Comparison of ENCODE assay signal across 12 mouse cellular contexts in the genomic region with DNA sequence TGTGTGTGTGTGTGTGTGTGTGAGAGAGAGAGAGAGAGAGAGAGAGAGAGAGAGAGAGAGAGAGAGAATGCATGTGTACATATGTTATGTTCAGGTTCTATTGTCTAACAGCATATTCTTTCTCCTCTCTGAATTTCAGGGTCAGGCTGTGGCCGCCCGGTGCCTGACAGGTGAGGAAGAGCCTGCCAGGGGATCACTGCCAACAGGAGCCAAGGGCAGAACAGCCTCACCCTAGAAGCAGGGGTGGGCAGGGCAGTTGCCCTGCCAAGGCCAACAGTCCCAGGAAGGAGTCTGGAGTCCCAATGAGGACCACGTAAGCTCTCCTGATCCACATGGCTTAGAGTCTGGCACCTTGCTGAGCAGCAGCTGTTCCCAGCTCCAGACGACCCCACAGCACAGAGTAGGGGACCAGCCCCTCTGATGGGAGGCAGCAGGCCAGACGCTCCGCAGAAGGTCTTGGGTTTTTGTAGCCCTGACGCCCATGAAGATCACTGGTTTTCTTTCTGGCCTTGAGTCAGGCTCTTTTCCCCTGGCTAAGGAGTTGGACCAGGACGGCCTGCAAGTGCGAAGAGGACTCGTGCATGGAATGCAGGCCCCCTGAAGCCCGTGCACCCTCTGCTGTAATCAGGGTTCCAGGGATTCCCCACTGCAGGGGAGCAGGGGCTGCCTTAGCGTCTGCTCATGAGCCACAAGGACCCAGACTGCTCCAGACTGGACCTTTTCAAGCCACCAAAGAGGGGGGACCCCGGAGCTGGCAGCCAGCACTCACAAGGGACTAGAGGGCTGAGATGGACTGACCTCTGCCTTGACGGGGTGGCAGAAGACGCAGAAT. TPM values are rescaled to one million over a fixed set of nuclear protein-coding genes. Genes with fewer than 3 reads are reported as not detected.
DNase-seq lines count a peak whose midpoint lies in the region; ATAC-seq and TF ChIP-seq lines count a peak whose summit lies in the region.
"Had no signal": no experiment of that assay in that cellular context is flagged by ENCODE, and none has a peak within 500 bp of the region (broad histone marks: within the 10 kb centered on the region; RNA-seq: fewer than 3 reads in every experiment).

No protein-coding gene starts in this region.

- no peak for TF ChIP-seq POLR2A in cerebellum, adult 2 months (IDR thresholded peaks at IDR 0.05; ENCODE audit: borderline replicate concordance, insufficient read depth, low read length)

- intact Hi-C loops in gastrocnemius, postnatal 14 days (cut with DNase I; ENCODE audit: low total_unique reads): loop anchor here (10.0 kb wide), 1 partner anchor 52 kb away; the partner anchor contains the start of gene Fuk

- peaks cover 6% of the 10 kb centered on the region; the same call in 1 of the 2 replicates for H3K36me3 ChIP-seq in forebrain, embryonic 16.5 days (ENCODE audit: control insufficient read depth, insufficient read depth)
- H3K36me3 ChIP-seq in forebrain, embryonic 10.5 days (replicated peaks): peaks cover 67% of the 10 kb centered on the region
- H3K36me3 ChIP-seq in midbrain, embryonic 14.5 days (ENCODE audit: control insufficient read depth, insufficient read depth, low read length): peaks cover 35% of the 10 kb centered on the region
- peaks cover 5% of the 10 kb centered on the region; the same call in 1 of the 2 replicates for H3K36me3 ChIP-seq in midbrain, embryonic 11.5 days (ENCODE audit: control insufficient read depth, insufficient read depth, low read length)
- peaks cover 13% of the 10 kb centered on the region for H3K36me3 ChIP-seq in hindbrain, embryonic 16.5 days (ENCODE audit: control insufficient read depth, insufficient read depth, low read length)

- H3K4me3 ChIP-seq in forebrain, embryonic 16.5 days (replicated peaks; ENCODE audit: low read length): no peak overlapping the region
- no peak overlapping the region for H3K4me3 ChIP-seq in forebrain, embryonic 10.5 days
- no peak overlapping the region for H3K4me3 ChIP-seq in midbrain, embryonic 14.5 days (replicated peaks; ENCODE audit: low read depth, low read length)
- no peak overlapping the region for H3K4me3 ChIP-seq in midbrain, embryonic 11.5 days (ENCODE audit: low read depth, low read length)
- H3K4me3 ChIP-seq in cerebellum, adult 2 months (replicated peaks; ENCODE audit: insufficient read depth, low read depth, low read length): peak overlapping the region; percentile 67
- H3K4me3 ChIP-seq in hindbrain, embryonic 16.5 days (ENCODE audit: low read length): no peak overlapping the region
- H3K4me3 ChIP-seq: heart, embryonic 15.5 days had no signal

- H3K27me3 ChIP-seq in forebrain, embryonic 16.5 days (replicated peaks; ENCODE audit: control insufficient read depth, insufficient read depth, low read length): no peaks in the 10 kb centered on the region
- H3K27me3 ChIP-seq in forebrain, embryonic 10.5 days (ENCODE audit: poor library complexity, severe bottlenecking): no peaks in the 10 kb centered on the region
- H3K27me3 ChIP-seq in midbrain, embryonic 14.5 days (ENCODE audit: control insufficient read depth, insufficient read depth, low read length): no peaks in the 10 kb centered on the region
- H3K27me3 ChIP-seq in midbrain, embryonic 11.5 days (ENCODE audit: control insufficient read depth, insufficient read depth, low read length): no peaks in the 10 kb centered on the region
- H3K27me3 ChIP-seq in cerebellum, adult 2 months (ENCODE audit: control insufficient read depth, insufficient read depth, low read length): no peaks in the 10 kb centered on the region
- no peaks in the 10 kb centered on the region for H3K27me3 ChIP-seq in hindbrain, embryonic 16.5 days (replicated peaks; ENCODE audit: control insufficient read depth, insufficient read depth, low read length)
- H3K27me3 ChIP-seq: heart, embryonic 15.5 days had no signal

- no peak for TF ChIP-seq CTCF in cerebellum, adult 2 months (IDR thresholded peaks at IDR 0.05; ENCODE audit: borderline replicate concordance, insufficient read depth, low read depth, low read length)

- H3K9me3 ChIP-seq in forebrain, embryonic 16.5 days (ENCODE audit: control insufficient read depth, low read length): no peaks in the 10 kb centered on the region
- no peaks in the 10 kb centered on the region for H3K9me3 ChIP-seq in forebrain, embryonic 10.5 days
- no peaks in the 10 kb centered on the region for H3K9me3 ChIP-seq in midbrain, embryonic 14.5 days (ENCODE audit: control insufficient read depth, low read length)
- no peaks in the 10 kb centered on the region for H3K9me3 ChIP-seq in midbrain, embryonic 11.5 days (ENCODE audit: control insufficient read depth, low read length)
- H3K9me3 ChIP-seq in hindbrain, embryonic 16.5 days (ENCODE audit: control insufficient read depth, low read length): no peaks in the 10 kb centered on the region
- H3K9me3 ChIP-seq: heart, embryonic 15.5 days had no signal

- no peak overlapping the region for H3K4me2 ChIP-seq in forebrain, embryonic 16.5 days (ENCODE audit: low read length)
- no peak overlapping the region for H3K4me2 ChIP-seq in midbrain, embryonic 14.5 days (ENCODE audit: low read length)
- no peak overlapping the region for H3K4me2 ChIP-seq in midbrain, embryonic 11.5 days
- no peak overlapping the region for H3K4me2 ChIP-seq in hindbrain, embryonic 16.5 days (ENCODE audit: low read length)
- H3K4me2 ChIP-seq: heart, embryonic 15.5 days had no signal

- no peaks in the 10 kb centered on the region for H3K4me1 ChIP-seq in forebrain, embryonic 16.5 days (replicated peaks; ENCODE audit: control insufficient read depth, insufficient read depth, low read length)
- 0 out of 2 replicates have a peak, but pooled peaks cover 6% of the 10 kb centered on the region for H3K4me1 ChIP-seq in forebrain, embryonic 10.5 days
- no peaks in the 10 kb centered on the region for H3K4me1 ChIP-seq in midbrain, embryonic 14.5 days (ENCODE audit: control insufficient read depth, insufficient read depth, low read length)
- H3K4me1 ChIP-seq in midbrain, embryonic 11.5 days (ENCODE audit: control insufficient read depth, insufficient read depth, low read length): no peaks in the 10 kb centered on the region
- H3K4me1 ChIP-seq in cerebellum, adult 2 months (ENCODE audit: control insufficient read depth, insufficient read depth, low read length): peaks cover 37% of the 10 kb centered on the region
- peaks cover 7% of the 10 kb centered on the region for H3K4me1 ChIP-seq in hindbrain, embryonic 16.5 days (ENCODE audit: control insufficient read depth, insufficient read depth, low read depth, low read length)
- H3K4me1 ChIP-seq: heart, embryonic 15.5 days had no signal

- WGBS in forebrain, embryonic 16.5 days: 85% methylated on average over 15 of the region's 15 CpGs
- WGBS in forebrain, embryonic 10.5 days: 95% methylated on average over 15 of the region's 15 CpGs
- WGBS in midbrain, embryonic 14.5 days: 84% methylated on average over 15 of the region's 15 CpGs
- 88% methylated on average over 15 of the region's 15 CpGs for WGBS in midbrain, embryonic 11.5 days
- WGBS in cerebellum, adult 2 months: 11% methylated on average over 15 of the region's 15 CpGs
- WGBS in hindbrain, embryonic 16.5 days: 72% methylated on average over 15 of the region's 15 CpGs

- no peak overlapping the region for H3K27ac ChIP-seq in forebrain, embryonic 16.5 days (ENCODE audit: low read length)
- no peak overlapping the region for H3K27ac ChIP-seq in forebrain, embryonic 10.5 days
- H3K27ac ChIP-seq in midbrain, embryonic 14.5 days (replicated peaks; ENCODE audit: low read depth, low read length): 0 out of 2 replicates have a peak overlapping the region, but pooled peaks have one; percentile 1
- no peak overlapping the region for H3K27ac ChIP-seq in midbrain, embryonic 11.5 days (ENCODE audit: low read depth, low read length)
- H3K27ac ChIP-seq in cerebellum, adult 2 months (ENCODE audit: insufficient read depth, low read length): peak overlapping the region; percentile 99
- H3K27ac ChIP-seq in hindbrain, embryonic 16.5 days (ENCODE audit: low read depth, low read length): peak overlapping the region; percentile 20; the same call in 1 of the 2 replicates
- H3K27ac ChIP-seq: heart, embryonic 15.5 days had no signal

- H3K9ac ChIP-seq in forebrain, embryonic 16.5 days (replicated peaks; ENCODE audit: low read depth, low read length): no peak overlapping the region
- H3K9ac ChIP-seq in midbrain, embryonic 14.5 days (replicated peaks; ENCODE audit: low read length): no peak overlapping the region
- H3K9ac ChIP-seq in midbrain, embryonic 11.5 days (ENCODE audit: low read length): no peak overlapping the region
- H3K9ac ChIP-seq in hindbrain, embryonic 16.5 days (ENCODE audit: low read depth, low read length): no peak overlapping the region
- H3K9ac ChIP-seq: heart, embryonic 15.5 days had no signal

- 0 out of 2 replicates have a peak, but pooled peaks have one; percentile 18 for ATAC-seq in forebrain, embryonic 16.5 days
- no peak for ATAC-seq in midbrain, embryonic 14.5 days (ENCODE audit: low FRiP score, low TSS enrichment)
- ATAC-seq in midbrain, embryonic 11.5 days (ENCODE audit: low FRiP score): no peak
- ATAC-seq in hindbrain, embryonic 16.5 days: peak; percentile 82

- DNase-seq in forebrain, embryonic 10.5 days (ENCODE audit: extremely low spot score, low spot score): no peak
- DNase-seq in midbrain, embryonic 14.5 days: no peak
- DNase-seq in midbrain, embryonic 11.5 days (ENCODE audit: low spot score, missing footprints): no peak
- DNase-seq in cerebellum, adult 2 months: peak; percentile 79 to 80
- no peak for DNase-seq in gastrocnemius, postnatal 14 days
- no peak for DNase-seq in layer of hippocampus, postnatal 25 days (ENCODE audit: extremely low spot score in 1 of 2, low spot score in 1 of 2)
- DNase-seq: adrenal gland, adult 8-10 months; gastrocnemius, postnatal 25 days; lung, postnatal 36 days had no signal

RNA-seq across cellular contexts. Expression of gene St3gal2, which starts 37.1 kb away (rescaled TPM):
- polyA plus RNA-seq in forebrain, embryonic 16.5 days (2015; fragmentation: Nextera tagmentation; extraction: Ambion mirVana): 24.7 and 25.2 TPM in 2 replicates
- polyA plus RNA-seq in forebrain, embryonic 10.5 days (2016; fragmentation: Nextera tagmentation; extraction: Ambion mirVana): 24.4 and 24.5 TPM in 2 replicates
- 16.5 and 18.0 TPM in 2 replicates for polyA plus RNA-seq in midbrain, embryonic 14.5 days (2014; fragmentation: Nextera tagmentation; extraction: Ambion mirVana)
- 11.2 and 11.3 TPM in 2 replicates for polyA plus RNA-seq in midbrain, embryonic 11.5 days (2014; fragmentation: Nextera tagmentation; extraction: Ambion mirVana)
- 81.1 and 88.6 TPM in 2 replicates for polyA plus RNA-seq in cerebellum, adult 2 months (2012; rRNA removed)
- polyA plus RNA-seq in hindbrain, embryonic 16.5 days (2015; fragmentation: Nextera tagmentation; extraction: Ambion mirVana): 23.5 and 26.5 TPM in 2 replicates
- total RNA-seq in gastrocnemius, postnatal 14 days (2021): 10 to 100 TPM; 32.0 to 35.6 TPM
- 100 to 1,000 TPM in 1 of 2 experiments, 10 to 100 TPM in 1; 95.8 to 101 TPM for total RNA-seq in layer of hippocampus, postnatal 25 days (2021)

RNA-seq across cellular contexts. Expression of gene Ddx19a, which starts 40.8 kb away (rescaled TPM):
- 11.7 and 11.9 TPM in 2 replicates for polyA plus RNA-seq in forebrain, embryonic 16.5 days (2015; fragmentation: Nextera tagmentation; extraction: Ambion mirVana)
- polyA plus RNA-seq in forebrain, embryonic 10.5 days (2016; fragmentation: Nextera tagmentation; extraction: Ambion mirVana): 27.4 and 27.6 TPM in 2 replicates
- polyA plus RNA-seq in midbrain, embryonic 14.5 days (2014; fragmentation: Nextera tagmentation; extraction: Ambion mirVana): 11.5 and 15.7 TPM in 2 replicates
- polyA plus RNA-seq in midbrain, embryonic 11.5 days (2014; fragmentation: Nextera tagmentation; extraction: Ambion mirVana): 32.8 and 33.4 TPM in 2 replicates
- polyA plus RNA-seq in cerebellum, adult 2 months (2012; rRNA removed): 29.4 and 32.1 TPM in 2 replicates
- polyA plus RNA-seq in hindbrain, embryonic 16.5 days (2015; fragmentation: Nextera tagmentation; extraction: Ambion mirVana): 10.1 and 12.8 TPM in 2 replicates
- 10 to 100 TPM; 29.8 to 31.2 TPM for total RNA-seq in gastrocnemius, postnatal 14 days (2021)
- total RNA-seq in layer of hippocampus, postnatal 25 days (2021): 10 to 100 TPM; 26.4 to 32.6 TPM

RNA-seq across cellular contexts. Expression of gene Fuk, which starts 54.5 kb away (rescaled TPM):
- 8.2 and 8.4 TPM in 2 replicates for polyA plus RNA-seq in forebrain, embryonic 16.5 days (2015; fragmentation: Nextera tagmentation; extraction: Ambion mirVana)
- 13.5 and 13.8 TPM in 2 replicates for polyA plus RNA-seq in forebrain, embryonic 10.5 days (2016; fragmentation: Nextera tagmentation; extraction: Ambion mirVana)
- 4.9 and 6.4 TPM in 2 replicates for polyA plus RNA-seq in midbrain, embryonic 14.5 days (2014; fragmentation: Nextera tagmentation; extraction: Ambion mirVana)
- polyA plus RNA-seq in midbrain, embryonic 11.5 days (2014; fragmentation: Nextera tagmentation; extraction: Ambion mirVana): 4.0 and 4.3 TPM in 2 replicates
- polyA plus RNA-seq in cerebellum, adult 2 months (2012; rRNA removed): 27.1 and 31.0 TPM in 2 replicates
- polyA plus RNA-seq in hindbrain, embryonic 16.5 days (2015; fragmentation: Nextera tagmentation; extraction: Ambion mirVana): 7.2 and 8.1 TPM in 2 replicates
- total RNA-seq in gastrocnemius, postnatal 14 days (2021): 1 to 10 TPM; 3.3 to 4.1 TPM
- total RNA-seq in layer of hippocampus, postnatal 25 days (2021): 10 to 100 TPM; 20.9 to 23.1 TPM

Comparison
In these comparisons a context has a peak if more than half of its experiments do, and no peak if none do; other contexts are left out.
1. H3K27ac ChIP-seq: peak in midbrain, embryonic 14.5 days (single experiment), cerebellum, adult 2 months (single experiment) and hindbrain, embryonic 16.5 days (single experiment); none in forebrain, embryonic 16.5 days (single experiment), forebrain, embryonic 10.5 days (single experiment) and midbrain, embryonic 11.5 days (single experiment).
2. ATAC-seq: peak in forebrain, embryonic 16.5 days (single experiment) and hindbrain, embryonic 16.5 days (single experiment); none in midbrain, embryonic 14.5 days (single experiment) and midbrain, embryonic 11.5 days (single experiment).
3. DNase-seq: peak in cerebellum, adult 2 months (2 of 2); none in forebrain, embryonic 10.5 days (single experiment), midbrain, embryonic 14.5 days (single experiment), midbrain, embryonic 11.5 days (single experiment), gastrocnemius, postnatal 14 days (single experiment) and layer of hippocampus, postnatal 25 days (0 of 2).